Mouse (Mus musculus): ENCODE results near the gene Tmub2.

Tmub2 gene

GRCm38 (mm10) chr11:102284501-102285094, at the start of gene Tmub2:
Gene Tmub2 (plus strand): TSS chr11:102284931.
- peak; percentile 96 for DNase-seq (ENCODE audit: low spot score)

GRCm38 (mm10) chr11:102236022-102236421, 48.7 kb upstream of the Tmub2 start:
- no peak for DNase-seq (ENCODE audit: low spot score)

- no peak for DNase-seq (ENCODE audit: low spot score)
Measured at GRCm38 (mm10) chr11:102240636-102241035, 44.1 kb upstream of the Tmub2 start.

GRCm38 (mm10) chr11:102241246-102241645, 43.5 kb upstream of the Tmub2 start:
- no peak for DNase-seq (ENCODE audit: low spot score)

GRCm38 (mm10) chr11:102241874-102242273, 42.9 kb upstream of the Tmub2 start:
- DNase-seq (ENCODE audit: low spot score): no peak

- DNase-seq (ENCODE audit: low spot score): peak; percentile 53
Measured at GRCm38 (mm10) chr11:102244926-102245449, 39.7 kb upstream of the Tmub2 start.

GRCm38 (mm10) chr11:102245581-102246272, 39.0 kb upstream of the Tmub2 start:
- DNase-seq (ENCODE audit: low spot score): no peak

GRCm38 (mm10) chr11:102246273-102246635, 38.5 kb upstream of the Tmub2 start:
- no peak for DNase-seq (ENCODE audit: low spot score)

- DNase-seq (ENCODE audit: low spot score): no peak
Measured at GRCm38 (mm10) chr11:102246871-102247270, 37.9 kb upstream of the Tmub2 start.

- peak; percentile 79 for DNase-seq (ENCODE audit: low spot score)
Measured at GRCm38 (mm10) chr11:102248630-102249230, 36.0 kb upstream of the Tmub2 start, which contains the start of gene BC030867. Gene BC030867 (plus strand): TSS chr11:102248882.

- DNase-seq (ENCODE audit: low spot score): no peak
Measured at GRCm38 (mm10) chr11:102249351-102250090, 35.2 kb upstream of the Tmub2 start.

GRCm38 (mm10) chr11:102257514-102257913, 27.2 kb upstream of the Tmub2 start:
- no peak for DNase-seq (ENCODE audit: low spot score)

GRCm38 (mm10) chr11:102258095-102258494, 26.6 kb upstream of the Tmub2 start:
- DNase-seq (ENCODE audit: low spot score): no peak

- DNase-seq (ENCODE audit: low spot score): no peak
Measured at GRCm38 (mm10) chr11:102258521-102258920, 26.2 kb upstream of the Tmub2 start.

- DNase-seq (ENCODE audit: low spot score): no peak
Measured at GRCm38 (mm10) chr11:102263211-102263610, 21.5 kb upstream of the Tmub2 start.

- no peak for DNase-seq (ENCODE audit: low spot score)
Measured at GRCm38 (mm10) chr11:102265816-102266215, 18.9 kb upstream of the Tmub2 start.

- no peak for DNase-seq (ENCODE audit: low spot score)
Measured at GRCm38 (mm10) chr11:102266631-102267355, 17.9 kb upstream of the Tmub2 start.

- peak; percentile 64 for DNase-seq (ENCODE audit: low spot score)
Measured at GRCm38 (mm10) chr11:102267480-102267879, 17.3 kb upstream of the Tmub2 start.

- no peak for DNase-seq (ENCODE audit: low spot score)
Measured at GRCm38 (mm10) chr11:102268520-102269244, 16.0 kb upstream of the Tmub2 start, which contains the start of gene Asb16. Gene Asb16 (plus strand): TSS chr11:102268743.

GRCm38 (mm10) chr11:102276411-102276915, 8.3 kb upstream of the Tmub2 start:
- no peak for DNase-seq (ENCODE audit: low spot score)

GRCm38 (mm10) chr11:102277754-102278153, 7.0 kb upstream of the Tmub2 start:
- no peak for DNase-seq (ENCODE audit: low spot score)
